Mouse (Mus musculus) bone marrow macrophage, adult 2 months (primary cell): ENCODE measurements around the gene Spem2.

Experiments used
- CTCF ChIP-seq: IDR thresholded peaks from 2 replicates; pipeline ENCODE4 v1.5.1; 2012; ENCODE audit warnings: low read depth, mild to moderate bottlenecking, low read length, moderate library complexity
- POLR2A ChIP-seq: IDR thresholded peaks from 2 replicates; pipeline ENCODE4 v1.6.1; 2012; ENCODE audit warnings: mild to moderate bottlenecking, low read depth, low read length, borderline replicate concordance

DNA sequence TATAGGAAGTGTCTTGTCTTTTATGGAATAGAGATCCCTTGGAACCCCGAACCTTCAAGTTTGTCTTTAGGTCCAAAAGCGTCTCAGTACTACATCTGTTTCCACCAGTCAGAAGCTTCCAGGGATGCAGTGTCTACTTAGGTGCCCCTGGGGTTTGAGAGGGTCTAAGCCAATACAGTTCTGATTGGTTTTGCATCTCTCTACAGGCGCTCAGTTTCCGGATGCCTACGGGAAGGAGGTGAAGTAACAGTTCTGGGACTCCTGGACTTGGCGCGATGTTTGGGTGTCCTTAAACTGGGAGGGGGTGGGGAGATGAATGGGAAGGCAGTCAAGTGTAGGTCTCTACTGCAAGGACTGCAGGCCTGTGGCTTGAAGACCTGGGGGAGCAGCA, 20.4 kb upstream of the Spem2 start:
- TF ChIP-seq CTCF (no peak), POLR2A (no peak)
